1 mouse cellular context compared by ENCODE assay signal in the genomic region with DNA sequence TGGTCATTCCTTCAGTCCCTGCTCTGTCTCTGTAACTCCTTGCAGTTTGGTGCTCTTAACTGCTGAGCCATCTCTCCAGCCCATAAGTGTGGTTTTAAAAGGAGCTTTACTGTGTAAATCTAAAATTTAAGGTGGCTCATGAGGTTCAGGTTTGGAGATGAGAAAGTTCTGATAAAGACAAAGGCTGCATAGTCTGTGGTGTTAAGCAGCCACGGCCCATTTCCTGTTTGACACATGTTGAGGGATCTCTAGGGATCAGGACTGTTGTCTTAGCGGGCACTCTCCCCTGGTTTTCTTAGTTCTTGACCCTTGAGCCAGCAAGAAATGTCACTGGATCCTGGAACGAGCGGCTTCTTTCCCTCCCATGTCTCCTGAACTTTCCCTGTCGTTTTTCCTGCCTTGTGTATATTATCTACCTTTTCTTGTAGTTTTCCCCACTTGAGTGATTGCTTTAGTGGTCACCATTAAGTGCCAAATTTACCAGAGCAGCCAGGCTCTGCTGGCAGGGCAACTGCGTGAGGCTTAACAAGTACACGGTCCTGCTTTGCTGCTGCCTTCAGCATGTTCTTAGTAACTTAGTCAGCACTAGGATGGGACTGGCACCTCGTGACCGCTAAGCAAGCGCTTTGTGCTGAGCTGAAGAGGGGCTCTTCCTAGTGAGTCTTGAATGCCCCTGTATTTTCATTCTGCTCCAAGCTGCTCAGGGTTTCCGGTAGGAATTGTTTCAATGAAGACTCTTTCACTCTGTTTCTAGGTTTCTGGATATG.
TF ChIP-seq lines count a peak whose summit lies in the region.

No protein-coding gene starts in this region.

TF ChIP-seq in MEL, 35 proteins besides CTCF, POLR2A, EP300 and RAD21 (continued from another document):
- TF ChIP-seq KAT2A (conservative IDR thresholded peaks at IDR 0.05; ENCODE audit: low read depth, low read length) (no peak), E2F4 (IDR thresholded peaks at IDR 0.05; ENCODE audit: borderline replicate concordance, low read depth, low read length) (no peak)
